Mouse (Mus musculus): ENCODE results near the gene Zp1. TPM values are rescaled to one million over a fixed set of nuclear protein-coding genes. Genes with fewer than 3 reads are reported as not detected.

Zp1 gene
- total RNA-seq, 1 experiment, result 0.09 TPM

DNA sequence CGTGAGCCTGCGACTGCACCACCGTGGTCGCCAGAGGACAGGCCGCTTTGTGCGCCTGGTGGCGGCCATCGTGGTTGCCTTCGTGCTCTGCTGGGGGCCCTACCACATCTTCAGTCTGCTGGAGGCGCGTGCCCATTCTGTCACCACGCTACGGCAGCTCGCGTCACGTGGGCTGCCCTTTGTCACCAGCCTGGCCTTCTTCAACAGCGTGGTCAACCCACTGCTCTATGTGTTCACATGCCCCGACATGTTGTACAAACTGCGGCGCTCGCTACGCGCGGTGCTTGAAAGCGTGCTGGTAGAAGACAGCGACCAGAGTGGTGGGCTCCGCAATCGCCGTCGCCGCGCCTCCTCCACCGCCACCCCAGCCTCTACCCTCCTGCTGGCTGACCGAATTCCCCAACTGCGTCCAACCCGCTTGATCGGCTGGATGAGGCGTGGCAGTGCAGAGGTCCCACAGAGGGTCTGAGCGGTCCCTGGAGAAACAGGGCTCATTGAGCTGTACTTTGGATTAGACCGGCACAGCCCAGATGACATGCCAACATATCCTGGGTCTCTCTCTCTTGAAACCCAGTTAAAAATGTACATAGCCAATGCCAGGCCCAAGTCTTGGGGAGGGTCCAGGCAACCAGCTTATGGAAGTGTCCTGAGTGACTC lies 20.5 kb upstream of the Zp1 start:
- peak overlapping the region; percentile 3; the same call in 1 of the 2 replicates for H3K27ac ChIP-seq (ENCODE audit: insufficient read depth, low read depth, low read length, poor library complexity, severe bottlenecking)
- H3K36me3 ChIP-seq (ENCODE audit: control insufficient read depth, insufficient read depth, low read length, poor library complexity, severe bottlenecking), result peaks cover 35% of the 10 kb centered on the region
- peak overlapping the region; percentile 47 to 59 for H3K4me3 ChIP-seq (ENCODE audit: insufficient read depth in 1 of 2, low read depth in 1 of 2, low read length in 2 of 2, poor library complexity in 1 of 2, severe bottlenecking in 1 of 2)
- TF ChIP-seq CHD2 (IDR thresholded peaks at IDR 0.05; ENCODE audit: low read depth, low read length) (0 out of 2 replicates have a peak, but pooled peaks have one; percentile 30), HCFC1 (IDR thresholded peaks at IDR 0.05; ENCODE audit: borderline replicate concordance, insufficient read depth, low read length) (no peak)
- in situ Hi-C loops (cut with MboI; ENCODE audit: low sequenced_read_pairs in 2 of 2, unreplicated experiment in 2 of 2), result no loop called here
- H3K4me1 ChIP-seq (ENCODE audit: control insufficient read depth in 2 of 2, insufficient read depth in 2 of 2, low read length in 2 of 2, poor library complexity in 1 of 2), result peaks cover 2 to 10% of the 10 kb centered on the region in 2 experiments; a peak in 2 of 4 replicates
- H3K9me3 ChIP-seq (ENCODE audit: control insufficient read depth, insufficient read depth, low read depth, low read length), result no peaks in the 10 kb centered on the region
- DNase-seq (ENCODE audit: low read depth, low spot score), result no peak
- peak overlapping the region; percentile 67 for H3K9ac ChIP-seq (ENCODE audit: insufficient read depth, low read depth, low read length, poor library complexity, severe bottlenecking)

DNA sequence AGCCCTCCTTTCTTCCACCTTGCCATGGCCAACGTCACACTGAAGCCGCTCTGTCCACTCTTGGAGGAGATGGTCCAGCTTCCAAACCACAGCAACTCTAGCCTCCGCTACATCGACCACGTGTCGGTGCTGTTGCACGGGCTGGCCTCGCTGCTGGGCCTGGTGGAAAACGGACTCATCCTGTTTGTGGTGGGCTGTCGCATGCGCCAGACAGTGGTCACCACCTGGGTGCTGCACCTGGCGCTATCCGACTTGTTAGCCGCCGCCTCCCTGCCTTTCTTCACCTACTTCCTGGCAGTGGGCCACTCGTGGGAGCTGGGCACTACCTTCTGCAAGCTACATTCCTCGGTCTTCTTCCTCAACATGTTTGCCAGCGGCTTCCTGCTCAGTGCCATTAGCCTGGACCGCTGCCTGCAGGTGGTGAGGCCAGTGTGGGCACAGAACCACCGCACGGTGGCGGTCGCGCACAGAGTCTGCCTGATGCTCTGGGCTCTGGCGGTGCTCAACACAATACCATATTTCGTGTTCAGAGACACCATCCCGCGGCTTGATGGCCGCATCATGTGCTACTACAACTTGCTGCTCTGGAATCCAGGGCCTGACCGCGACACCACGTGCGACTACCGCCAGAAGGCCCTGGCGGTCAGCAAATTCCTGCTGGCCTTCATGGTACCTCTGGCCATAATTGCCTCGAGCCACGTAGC lies 19.8 kb upstream of the Zp1 start:
- Histone ChIP-seq H3K4me3 (ENCODE audit: insufficient read depth in 1 of 2, low read depth in 1 of 2, low read length in 2 of 2, poor library complexity in 1 of 2, severe bottlenecking in 1 of 2) (peak overlapping the region; percentile 48 to 59), H3K27ac (ENCODE audit: insufficient read depth, low read depth, low read length, poor library complexity, severe bottlenecking) (peak overlapping the region; percentile 3; the same call in 1 of the 2 replicates), H3K9ac (ENCODE audit: insufficient read depth, low read depth, low read length, poor library complexity, severe bottlenecking) (peak overlapping the region; percentile 67), H3K4me1 (ENCODE audit: control insufficient read depth in 2 of 2, insufficient read depth in 2 of 2, low read length in 2 of 2, poor library complexity in 1 of 2) (peaks cover 2 to 10% of the 10 kb centered on the region in 2 experiments; a peak in 2 of 4 replicates), H3K9me3 (ENCODE audit: control insufficient read depth, insufficient read depth, low read depth, low read length) (no peaks in the 10 kb centered on the region), H3K36me3 (ENCODE audit: control insufficient read depth, insufficient read depth, low read length, poor library complexity, severe bottlenecking) (peaks cover 35% of the 10 kb centered on the region)
- in situ Hi-C loops (cut with MboI; ENCODE audit: low sequenced_read_pairs in 2 of 2, unreplicated experiment in 2 of 2), result no loop called here
- TF ChIP-seq ZC3H11A (IDR thresholded peaks at IDR 0.05; ENCODE audit: borderline replicate concordance, low read depth, low read length), result no peak
- TF ChIP-seq ZNF384 (IDR thresholded peaks at IDR 0.05; ENCODE audit: low read depth, low read length), result no peak
- no peak for TF ChIP-seq MAFK (IDR thresholded peaks at IDR 0.05; ENCODE audit: insufficient read depth, low read depth, low read length)
- no peak for TF ChIP-seq HCFC1 (IDR thresholded peaks at IDR 0.05; ENCODE audit: borderline replicate concordance, insufficient read depth, low read length)
- TF ChIP-seq CHD2 (IDR thresholded peaks at IDR 0.05; ENCODE audit: low read depth, low read length), result no peak
- DNase-seq (ENCODE audit: low read depth, low spot score), result peak; percentile 62

DNA sequence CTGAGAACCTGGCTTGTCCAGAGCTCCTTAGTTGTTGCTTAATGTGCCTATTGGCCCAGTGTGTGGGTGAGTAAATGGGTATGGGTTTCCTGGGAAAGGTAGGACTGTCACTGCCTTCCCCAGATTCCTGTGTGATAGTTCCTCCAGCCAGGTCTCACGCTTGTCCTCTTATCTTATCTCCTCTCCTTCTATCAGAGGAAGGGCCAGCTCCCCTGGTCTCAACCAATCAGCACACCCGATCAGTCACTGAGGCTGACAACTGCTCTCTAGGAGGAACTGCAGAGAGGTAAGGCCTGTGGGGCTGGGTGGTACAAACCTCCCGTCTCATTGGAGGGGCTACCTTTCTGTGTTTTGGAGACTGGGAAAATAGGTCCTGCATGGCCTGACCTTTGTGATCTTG lies 18.3 kb upstream of the Zp1 start:
- no peaks in the 10 kb centered on the region for H3K9me3 ChIP-seq (ENCODE audit: control insufficient read depth, insufficient read depth, low read depth, low read length)
- H3K27ac ChIP-seq (ENCODE audit: insufficient read depth, low read depth, low read length, poor library complexity, severe bottlenecking), result no peak overlapping the region
- H3K9ac ChIP-seq (ENCODE audit: insufficient read depth, low read depth, low read length, poor library complexity, severe bottlenecking), result no peak overlapping the region
- in situ Hi-C loops (cut with MboI; ENCODE audit: low sequenced_read_pairs in 2 of 2, unreplicated experiment in 2 of 2), result no loop called here
- no peak overlapping the region for H3K4me3 ChIP-seq (ENCODE audit: insufficient read depth in 1 of 2, low read depth in 1 of 2, low read length in 2 of 2, poor library complexity in 1 of 2, severe bottlenecking in 1 of 2)
- peaks cover 21% of the 10 kb centered on the region for H3K36me3 ChIP-seq (ENCODE audit: control insufficient read depth, insufficient read depth, low read length, poor library complexity, severe bottlenecking)
- DNase-seq (ENCODE audit: low read depth, low spot score), result no peak
- no peak for TF ChIP-seq MAFK (IDR thresholded peaks at IDR 0.05; ENCODE audit: insufficient read depth, low read depth, low read length)
- no peak for TF ChIP-seq CHD2 (IDR thresholded peaks at IDR 0.05; ENCODE audit: low read depth, low read length)
- TF ChIP-seq ZNF384 (IDR thresholded peaks at IDR 0.05; ENCODE audit: low read depth, low read length), result no peak
- no peak for TF ChIP-seq ZC3H11A (IDR thresholded peaks at IDR 0.05; ENCODE audit: borderline replicate concordance, low read depth, low read length)
- TF ChIP-seq HCFC1 (IDR thresholded peaks at IDR 0.05; ENCODE audit: borderline replicate concordance, insufficient read depth, low read length), result no peak
- peaks cover 2 to 10% of the 10 kb centered on the region in 2 experiments; a peak in 2 of 4 replicates for H3K4me1 ChIP-seq (ENCODE audit: control insufficient read depth in 2 of 2, insufficient read depth in 2 of 2, low read length in 2 of 2, poor library complexity in 1 of 2)

DNA sequence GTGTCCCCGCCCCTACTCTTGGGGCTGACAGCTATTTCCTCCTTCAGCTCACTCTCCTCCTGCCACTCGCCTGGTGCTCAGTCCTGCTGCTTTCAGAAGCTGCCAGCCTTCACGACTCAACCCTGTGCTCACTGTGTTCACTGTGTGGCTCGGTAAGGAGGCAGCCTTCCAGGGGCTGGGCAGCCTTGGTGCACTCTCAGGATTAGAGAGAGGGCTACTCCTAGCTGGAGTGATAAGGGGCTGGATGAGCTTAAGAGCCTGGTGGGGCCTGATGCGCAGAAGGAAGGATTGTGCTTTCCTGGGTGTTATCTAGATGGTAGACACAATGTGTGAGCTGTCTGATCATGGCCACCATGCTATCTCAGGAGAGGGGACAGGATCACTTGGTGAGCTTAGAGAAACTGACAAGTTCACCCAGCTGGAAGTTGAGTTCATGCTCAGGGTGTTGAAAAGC lies 16.7 kb upstream of the Zp1 start, which contains the start of gene Ptgdr2:
TSS of gene Ptgdr2 (plus strand) at position 51 of the 454 bp plus-strand sequence.
- no peaks in the 10 kb centered on the region for H3K9me3 ChIP-seq (ENCODE audit: control insufficient read depth, insufficient read depth, low read depth, low read length)
- no peak for TF ChIP-seq HCFC1 (IDR thresholded peaks at IDR 0.05; ENCODE audit: borderline replicate concordance, insufficient read depth, low read length)
- no peak for TF ChIP-seq CHD2 (IDR thresholded peaks at IDR 0.05; ENCODE audit: low read depth, low read length)
- no peak for TF ChIP-seq ZC3H11A (IDR thresholded peaks at IDR 0.05; ENCODE audit: borderline replicate concordance, low read depth, low read length)
- no peak for TF ChIP-seq ZNF384 (IDR thresholded peaks at IDR 0.05; ENCODE audit: low read depth, low read length)
- no peak for TF ChIP-seq MAFK (IDR thresholded peaks at IDR 0.05; ENCODE audit: insufficient read depth, low read depth, low read length)
- no peak within 1 kb of the TSS for H3K27ac ChIP-seq (ENCODE audit: insufficient read depth, low read depth, low read length, poor library complexity, severe bottlenecking)
- in situ Hi-C loops (cut with MboI; ENCODE audit: low sequenced_read_pairs in 2 of 2, unreplicated experiment in 2 of 2), result no loop called here
- H3K4me3 ChIP-seq (ENCODE audit: insufficient read depth in 1 of 2, low read depth in 1 of 2, low read length in 2 of 2, poor library complexity in 1 of 2, severe bottlenecking in 1 of 2), result no peak within 1 kb of the TSS
- H3K9ac ChIP-seq (ENCODE audit: insufficient read depth, low read depth, low read length, poor library complexity, severe bottlenecking), result no peak within 1 kb of the TSS
- peaks cover 2 to 10% of the 10 kb centered on the region in 2 experiments; a peak in 2 of 4 replicates for H3K4me1 ChIP-seq (ENCODE audit: control insufficient read depth in 2 of 2, insufficient read depth in 2 of 2, low read length in 2 of 2, poor library complexity in 1 of 2)
- peaks cover 6% of the 10 kb centered on the region for H3K36me3 ChIP-seq (ENCODE audit: control insufficient read depth, insufficient read depth, low read length, poor library complexity, severe bottlenecking)
- DNase-seq (ENCODE audit: low read depth, low spot score), result no peak

All from ES-E14 (cell line).